Comparison of ENCODE assay signal across 8 mouse cellular contexts in genomic region chr1:74808078-74808477, GRCm38 (mm10). TPM values are rescaled to one million over a fixed set of nuclear protein-coding genes. Genes with fewer than 3 reads are reported as not detected.
DNase-seq lines count a peak whose midpoint lies in the region; ATAC-seq and TF ChIP-seq lines count a peak whose summit lies in the region.

No protein-coding gene starts in this region.

- no peaks in the 10 kb centered on the region for H3K9me3 ChIP-seq in heart, embryonic 12.5 days (replicated peaks)
- no peaks in the 10 kb centered on the region for H3K9me3 ChIP-seq in kidney, embryonic 16.5 days (ENCODE audit: low read length)
- H3K9me3 ChIP-seq in stomach, embryonic 14.5 days (ENCODE audit: control insufficient read depth, low read depth, low read length): no peaks in the 10 kb centered on the region

- no peaks in the 10 kb centered on the region for H3K36me3 ChIP-seq in heart, embryonic 12.5 days
- no peaks in the 10 kb centered on the region for H3K36me3 ChIP-seq in kidney, embryonic 16.5 days (ENCODE audit: insufficient read depth, low read length)
- H3K36me3 ChIP-seq in liver, adult 2 months (ENCODE audit: control insufficient read depth, insufficient read depth, low read length): no peaks in the 10 kb centered on the region
- no peaks in the 10 kb centered on the region for H3K36me3 ChIP-seq in stomach, embryonic 14.5 days (ENCODE audit: control insufficient read depth, insufficient read depth, low read length)

- H3K4me2 ChIP-seq in heart, embryonic 12.5 days: peak overlapping the region; percentile 59
- H3K4me2 ChIP-seq in kidney, embryonic 16.5 days (replicated peaks; ENCODE audit: low read depth, low read length): peak overlapping the region; percentile 36
- H3K4me2 ChIP-seq in stomach, embryonic 14.5 days (replicated peaks; ENCODE audit: low read depth, low read length): peak overlapping the region; percentile 42

- no peak overlapping the region for H3K9ac ChIP-seq in heart, embryonic 12.5 days
- H3K9ac ChIP-seq in kidney, embryonic 16.5 days (replicated peaks; ENCODE audit: low read length): no peak overlapping the region
- no peak overlapping the region for H3K9ac ChIP-seq in liver, adult 2 months (ENCODE audit: low read depth, low read length)
- H3K9ac ChIP-seq in stomach, embryonic 14.5 days (replicated peaks; ENCODE audit: low read depth, low read length): no peak overlapping the region

- no peaks in the 10 kb centered on the region for H3K4me1 ChIP-seq in bone marrow, adult 2 months (ENCODE audit: control insufficient read depth, insufficient read depth, low read length)
- 0 out of 2 replicates have a peak, but pooled peaks cover 3% of the 10 kb centered on the region for H3K4me1 ChIP-seq in embryonic fibroblast, embryonic 13.5 days (ENCODE audit: control insufficient read depth, insufficient read depth, low read length)
- peaks cover 27% of the 10 kb centered on the region for H3K4me1 ChIP-seq in heart, embryonic 12.5 days (replicated peaks)
- H3K4me1 ChIP-seq in kidney, embryonic 16.5 days (ENCODE audit: insufficient read depth, low read length): peaks cover 31% of the 10 kb centered on the region
- H3K4me1 ChIP-seq in liver, adult 2 months (ENCODE audit: control insufficient read depth, insufficient read depth, low read length): peaks cover 7% of the 10 kb centered on the region
- H3K4me1 ChIP-seq in stomach, embryonic 14.5 days (ENCODE audit: control insufficient read depth, insufficient read depth, low read length): peaks cover 25% of the 10 kb centered on the region; the same call in 1 of the 2 replicates

- peaks cover 88% of the 10 kb centered on the region for H3K27me3 ChIP-seq in heart, embryonic 12.5 days (replicated peaks)
- H3K27me3 ChIP-seq in kidney, embryonic 16.5 days (ENCODE audit: insufficient read depth, low read length): peaks cover 73% of the 10 kb centered on the region
- H3K27me3 ChIP-seq in liver, adult 2 months (ENCODE audit: control insufficient read depth, insufficient read depth, low read length): peaks cover 7% of the 10 kb centered on the region; the same call in 1 of the 2 replicates
- H3K27me3 ChIP-seq in stomach, embryonic 14.5 days (ENCODE audit: control insufficient read depth, insufficient read depth, low read length): peaks cover 49% of the 10 kb centered on the region

- TF ChIP-seq POLR2A in bone marrow, adult 2 months (IDR thresholded peaks at IDR 0.05; ENCODE audit: borderline replicate concordance, control insufficient read depth, low read depth, low read length): no peak
- TF ChIP-seq POLR2A in embryonic fibroblast, embryonic 13.5 days (IDR thresholded peaks at IDR 0.05; ENCODE audit: low read depth, low read length): no peak
- no peak for TF ChIP-seq POLR2A in liver, adult 2 months (IDR thresholded peaks at IDR 0.05; ENCODE audit: extremely low read depth, insufficient read depth, low read length)

- peak; percentile 63 for ATAC-seq in heart, embryonic 12.5 days (ENCODE audit: insufficient number of reproducible peaks, low FRiP score)
- peak; percentile 87 for ATAC-seq in kidney, embryonic 16.5 days (ENCODE audit: low FRiP score, low TSS enrichment)
- peak; percentile 68; the same call in 1 of the 2 replicates for ATAC-seq in stomach, embryonic 14.5 days (ENCODE audit: insufficient number of reproducible peaks, insufficient read depth, low FRiP score, low read depth)

- peak; percentile 91 for DNase-seq in A20 (ENCODE audit: low read depth, low spot score)
- DNase-seq in liver, adult 2 months (ENCODE audit: extremely low read depth, low read depth, low spot score): peak; percentile 63
- DNase-seq in natural killer cell, adult 2 months (ENCODE audit: low spot score in 2 of 2): peak; percentile 85 to 88

- 2% methylated on average over 16 of the region's 16 CpGs for WGBS in bone marrow, adult 2 months
- under 1% methylated on average over 16 of the region's 16 CpGs for WGBS in heart, embryonic 12.5 days
- under 1% methylated on average over 16 of the region's 16 CpGs for WGBS in kidney, embryonic 16.5 days
- 2% methylated on average over 16 of the region's 16 CpGs for WGBS in liver, adult 2 months
- under 1% methylated on average over 16 of the region's 16 CpGs for WGBS in stomach, embryonic 14.5 days

- no peaks in the 10 kb centered on the region for H3K79me2 ChIP-seq in liver, adult 2 months (ENCODE audit: control insufficient read depth, insufficient read depth, low read length)

- H3K4me3 ChIP-seq in bone marrow, adult 2 months (replicated peaks; ENCODE audit: control insufficient read depth, low read depth, low read length): no peak overlapping the region
- peak overlapping the region; percentile 25 for H3K4me3 ChIP-seq in embryonic fibroblast, embryonic 13.5 days (ENCODE audit: insufficient read depth, low read length)
- H3K4me3 ChIP-seq in heart, embryonic 12.5 days: peak overlapping the region; percentile 8; the same call in 1 of the 2 replicates
- peak overlapping the region; percentile 20 for H3K4me3 ChIP-seq in kidney, embryonic 16.5 days (ENCODE audit: low read length)
- H3K4me3 ChIP-seq in liver, adult 2 months (ENCODE audit: insufficient read depth, low read depth, low read length): no peak overlapping the region
- H3K4me3 ChIP-seq in stomach, embryonic 14.5 days (ENCODE audit: low read depth, low read length): 0 out of 2 replicates have a peak overlapping the region, but pooled peaks have one; percentile 11

- peak; percentile 91 for TF ChIP-seq CTCF in bone marrow, adult 2 months (IDR thresholded peaks at IDR 0.05; ENCODE audit: control insufficient read depth, insufficient read depth, low read length)
- TF ChIP-seq CTCF in embryonic fibroblast, embryonic 13.5 days (IDR thresholded peaks at IDR 0.05; ENCODE audit: borderline replicate concordance, insufficient read depth, low read length): peak; percentile 92
- peak; percentile 94 for TF ChIP-seq CTCF in liver, adult 2 months (IDR thresholded peaks at IDR 0.05; ENCODE audit: low read depth, low read length)

- no peak overlapping the region for H3K27ac ChIP-seq in bone marrow, adult 2 months (ENCODE audit: control insufficient read depth, insufficient read depth, low read depth, low read length, poor library complexity)
- peak overlapping the region; percentile 35 for H3K27ac ChIP-seq in embryonic fibroblast, embryonic 13.5 days (ENCODE audit: insufficient read depth, low read length)
- H3K27ac ChIP-seq in heart, embryonic 12.5 days (ENCODE audit: poor library complexity, severe bottlenecking): no peak overlapping the region
- H3K27ac ChIP-seq in kidney, embryonic 16.5 days (ENCODE audit: low read length): no peak overlapping the region
- no peak overlapping the region for H3K27ac ChIP-seq in liver, adult 2 months (replicated peaks; ENCODE audit: insufficient read depth, low read depth, low read length)
- H3K27ac ChIP-seq in stomach, embryonic 14.5 days (ENCODE audit: low read length): no peak overlapping the region

RNA-seq across cellular contexts. Expression of gene Wnt10a, which starts 16.8 kb away (rescaled TPM):
- not detected in 2 replicates for polyA plus RNA-seq in bone marrow, adult 2 months (2011; ENCODE audit: insufficient read depth, insufficient read length, low replicate concordance, missing spikeins)
- 1.8 and 2.7 TPM in 2 replicates for polyA plus RNA-seq in embryonic fibroblast, embryonic 13.5 days (2011; ENCODE audit: insufficient read length, low read depth, missing spikeins)
- polyA plus RNA-seq in heart, embryonic 12.5 days (2016; fragmentation: Nextera tagmentation; extraction: Ambion mirVana): 0.28 TPM in 1 of 2 replicates, not detected in the other
- polyA plus RNA-seq in kidney, embryonic 16.5 days (2015; fragmentation: Nextera tagmentation; extraction: Ambion mirVana): 0.50 and 0.57 TPM in 2 replicates
- 1.0 TPM in 1 of 2 replicates, not detected in the other for total RNA-seq in liver, adult 2 months (2014; rRNA removed)
- not detected in 2 replicates for polyA plus RNA-seq in liver, adult 2 months (2012; rRNA removed)
- 2.0 and 3.1 TPM in 2 replicates for polyA plus RNA-seq in stomach, embryonic 14.5 days (2014; fragmentation: Nextera tagmentation; extraction: Ambion mirVana)

RNA-seq across cellular contexts. Expression of gene Wnt6, which starts 36.4 kb away (rescaled TPM):
- polyA plus RNA-seq in bone marrow, adult 2 months (2011; ENCODE audit: insufficient read depth, insufficient read length, low replicate concordance, missing spikeins): not detected in 2 replicates
- not detected in 2 replicates for polyA plus RNA-seq in embryonic fibroblast, embryonic 13.5 days (2011; ENCODE audit: insufficient read length, low read depth, missing spikeins)
- 0.41 and 1.3 TPM in 2 replicates for polyA plus RNA-seq in heart, embryonic 12.5 days (2016; fragmentation: Nextera tagmentation; extraction: Ambion mirVana)
- polyA plus RNA-seq in kidney, embryonic 16.5 days (2015; fragmentation: Nextera tagmentation; extraction: Ambion mirVana): 1.9 and 2.5 TPM in 2 replicates
- not detected in 2 replicates for total RNA-seq in liver, adult 2 months (2014; rRNA removed)
- 0.05 and 0.28 TPM in 2 replicates for polyA plus RNA-seq in liver, adult 2 months (2012; rRNA removed)
- polyA plus RNA-seq in stomach, embryonic 14.5 days (2014; fragmentation: Nextera tagmentation; extraction: Ambion mirVana): 0.97 and 1.9 TPM in 2 replicates

RNA-seq across cellular contexts. Expression of gene Cdk5r2, which starts 46.7 kb away (rescaled TPM):
- not detected in 2 replicates for polyA plus RNA-seq in bone marrow, adult 2 months (2011; ENCODE audit: insufficient read depth, insufficient read length, low replicate concordance, missing spikeins)
- not detected in 2 replicates for polyA plus RNA-seq in embryonic fibroblast, embryonic 13.5 days (2011; ENCODE audit: insufficient read length, low read depth, missing spikeins)
- not detected in 2 replicates for polyA plus RNA-seq in heart, embryonic 12.5 days (2016; fragmentation: Nextera tagmentation; extraction: Ambion mirVana)
- polyA plus RNA-seq in kidney, embryonic 16.5 days (2015; fragmentation: Nextera tagmentation; extraction: Ambion mirVana): not detected in 2 replicates
- total RNA-seq in liver, adult 2 months (2014; rRNA removed): not detected in 2 replicates
- not detected in 2 replicates for polyA plus RNA-seq in liver, adult 2 months (2012; rRNA removed)
- 0.33 and 0.46 TPM in 2 replicates for polyA plus RNA-seq in stomach, embryonic 14.5 days (2014; fragmentation: Nextera tagmentation; extraction: Ambion mirVana)

RNA-seq across cellular contexts. Expression of gene Prkag3, which starts 59.1 kb away (rescaled TPM):
- 0.52 TPM in 1 of 2 replicates, not detected in the other for polyA plus RNA-seq in bone marrow, adult 2 months (2011; ENCODE audit: insufficient read depth, insufficient read length, low replicate concordance, missing spikeins)
- polyA plus RNA-seq in embryonic fibroblast, embryonic 13.5 days (2011; ENCODE audit: insufficient read length, low read depth, missing spikeins): 0.26 and 0.32 TPM in 2 replicates
- polyA plus RNA-seq in heart, embryonic 12.5 days (2016; fragmentation: Nextera tagmentation; extraction: Ambion mirVana): 6.0 and 7.2 TPM in 2 replicates
- polyA plus RNA-seq in kidney, embryonic 16.5 days (2015; fragmentation: Nextera tagmentation; extraction: Ambion mirVana): 0.49 and 0.55 TPM in 2 replicates
- 0.07 and 0.28 TPM in 2 replicates for total RNA-seq in liver, adult 2 months (2014; rRNA removed)
- polyA plus RNA-seq in liver, adult 2 months (2012; rRNA removed): 0.02 TPM in 1 of 2 replicates, not detected in the other
- polyA plus RNA-seq in stomach, embryonic 14.5 days (2014; fragmentation: Nextera tagmentation; extraction: Ambion mirVana): 0.12 and 0.21 TPM in 2 replicates

Comparison
In these comparisons a context has a peak if more than half of its experiments do, and no peak if none do; other contexts are left out.
1. H3K4me3 ChIP-seq: peak in embryonic fibroblast, embryonic 13.5 days (single experiment), heart, embryonic 12.5 days (single experiment), kidney, embryonic 16.5 days (single experiment) and stomach, embryonic 14.5 days (single experiment); none in bone marrow, adult 2 months (single experiment) and liver, adult 2 months (single experiment).
2. Peak in every context shown above with its lines, with median percentiles within 50 percentile points of each other: DNase-seq, CTCF ChIP-seq, ATAC-seq and H3K4me2 ChIP-seq.